ENCODE assay signal across 35 mouse cellular contexts in genomic region chr11:61263841-61264240, GRCm38 (mm10). TPM values are rescaled to one million over a fixed set of nuclear protein-coding genes. Genes with fewer than 3 reads are reported as not detected.
"Had no signal": no experiment of that assay in that cellular context is flagged by ENCODE, and none has a peak within 500 bp of the region (broad histone marks: within the 10 kb centered on the region; RNA-seq: fewer than 3 reads in every experiment).

No protein-coding gene starts in this region.

- ATAC-seq: lung, postnatal 0 days; midbrain, embryonic 13.5 days; midbrain, embryonic 15.5 days; midbrain, embryonic 16.5 days had no signal

- H3K4me1 ChIP-seq: limb, embryonic 15.5 days; midbrain, embryonic 12.5 days had no signal

- DNase-seq: layer of hippocampus, postnatal 36 days; left cerebral cortex, postnatal 4 days; liver, embryonic 13.5 days; lung, adult 18-20 months; lung, adult 2 months; lung, embryonic 14.5 days; lung, postnatal 10 days; lung, postnatal 14 days; lung, postnatal 36 days; lung, postnatal 4 days; midbrain, embryonic 14.5 days had no signal

- H3K4me3 ChIP-seq: left cerebral cortex, adult 2 months; limb, embryonic 10.5 days; limb, embryonic 12.5 days; limb, embryonic 13.5 days; limb, embryonic 15.5 days; liver, embryonic 13.5 days; lung, embryonic 15.5 days; megakaryocyte, embryonic 14.5 days; midbrain, embryonic 10.5 days; midbrain, embryonic 12.5 days; midbrain, embryonic 13.5 days; midbrain, embryonic 15.5 days; myocyte; neural tube, embryonic 12.5 days; neural tube, embryonic 13.5 days had no signal

- H3K9ac ChIP-seq: limb, embryonic 12.5 days; limb, embryonic 13.5 days; limb, embryonic 15.5 days; liver, embryonic 13.5 days; liver, embryonic 14.5 days; lung, embryonic 14.5 days; lung, embryonic 15.5 days; midbrain, embryonic 12.5 days; midbrain, embryonic 13.5 days; midbrain, embryonic 15.5 days; neural tube, embryonic 12.5 days; neural tube, embryonic 13.5 days had no signal

- H3K27ac ChIP-seq: left cerebral cortex, adult 2 months; limb, embryonic 10.5 days; limb, embryonic 12.5 days; limb, embryonic 13.5 days; limb, embryonic 15.5 days; liver, embryonic 14.5 days; lung, embryonic 15.5 days; macrophage; midbrain, embryonic 10.5 days; midbrain, embryonic 12.5 days; midbrain, embryonic 13.5 days; midbrain, embryonic 15.5 days; neural tube, embryonic 12.5 days; neural tube, embryonic 13.5 days had no signal

- H3K27me3 ChIP-seq: limb, embryonic 13.5 days; limb, embryonic 15.5 days; liver, embryonic 13.5 days; lung, embryonic 15.5 days; neural tube, embryonic 12.5 days; neural tube, embryonic 13.5 days had no signal

- H3K9me3 ChIP-seq: limb, embryonic 10.5 days; limb, embryonic 12.5 days; limb, embryonic 13.5 days; limb, embryonic 15.5 days; liver, embryonic 13.5 days; lung, embryonic 15.5 days; midbrain, embryonic 10.5 days; midbrain, embryonic 12.5 days; midbrain, embryonic 13.5 days; midbrain, embryonic 15.5 days; neural tube, embryonic 12.5 days; neural tube, embryonic 13.5 days had no signal

- H3K4me2 ChIP-seq: limb, embryonic 12.5 days; limb, embryonic 13.5 days; limb, embryonic 15.5 days; liver, embryonic 13.5 days; lung, embryonic 14.5 days; lung, embryonic 15.5 days; midbrain, embryonic 11.5 days; midbrain, embryonic 12.5 days; midbrain, embryonic 13.5 days; midbrain, embryonic 15.5 days; neural tube, embryonic 12.5 days; neural tube, embryonic 13.5 days had no signal

RNA-seq across cellular contexts. Expression of gene Aldh3a1, which starts 56.5 kb away (rescaled TPM):
- total RNA-seq: megakaryocyte progenitor cell, adult 5-6 weeks; megakaryocyte, adult 5-6 weeks; megakaryocyte-erythroid progenitor cell, adult 5-6 weeks; monocyte, adult 5-6 weeks had no signal
- polyA plus RNA-seq: limb, embryonic 10.5 days; lung, embryonic 14.5 days; macrophage; midbrain, embryonic 10.5 days; midbrain, embryonic 11.5 days; midbrain, embryonic 12.5 days; midbrain, embryonic 13.5 days; neural tube, embryonic 11.5 days; neural tube, embryonic 12.5 days; neural tube, embryonic 13.5 days had no signal
